Mouse (Mus musculus) liver, embryonic 15.5 days (tissue): ENCODE data around the gene Zmiz1. TPM values are rescaled to one million over a fixed set of nuclear protein-coding genes. Genes with fewer than 3 reads are reported as not detected.
A peak's percentile ranks its signal among the peaks of the same experiment; 100 is the strongest.

Experiments
- ATAC-seq: fragments of 200-750 bp; cut with Nextera tagmentation; 2 replicates; pipeline ENCODE4 v1.8.0; 2017; ENCODE audit warnings: moderate number of reproducible peaks, mild to moderate bottlenecking, moderate library complexity; ENCODE audit not compliant: insufficient read depth
- H3K27ac ChIP-seq: fragments of 300-500 bp; sonication (generic); replicated peaks from 2 replicates; pipeline ENCODE4 v1.5.1; 2015; ENCODE audit warnings: mild to moderate bottlenecking, inconsistent platforms
- H3K27me3 ChIP-seq: fragments of 300-500 bp; sonication (generic); 2 replicates; pipeline ENCODE4 v1.6.1; 2015; ENCODE audit warnings: mild to moderate bottlenecking, inconsistent platforms
- H3K36me3 ChIP-seq: fragments of 300-500 bp; sonication (generic); replicated peaks from 2 replicates; pipeline ENCODE4 v1.6.1; 2015; ENCODE audit warnings: moderate library complexity, mild to moderate bottlenecking, inconsistent platforms
- H3K4me1 ChIP-seq: fragments of 300-500 bp; sonication (generic); replicated peaks from 2 replicates; pipeline ENCODE4 v1.6.1; 2015; ENCODE audit warnings: inconsistent platforms
- H3K4me2 ChIP-seq: fragments of 300-500 bp; sonication (generic); 2 replicates; pipeline ENCODE4 v1.6.1; 2015; ENCODE audit warnings: moderate library complexity, mild to moderate bottlenecking, inconsistent platforms
- H3K4me3 ChIP-seq: fragments of 300-500 bp; sonication (generic); replicated peaks from 2 replicates; pipeline ENCODE4 v1.5.1; 2015; ENCODE audit warnings: mild to moderate bottlenecking, inconsistent platforms
- H3K9ac ChIP-seq: fragments of 300-500 bp; sonication (generic); 2 replicates; pipeline ENCODE4 v1.6.1; 2015; ENCODE audit warnings: moderate library complexity, mild to moderate bottlenecking, inconsistent platforms
- H3K9me3 ChIP-seq: fragments of 300-500 bp; sonication (generic); replicated peaks from 2 replicates; pipeline ENCODE4 v1.6.1; 2016; ENCODE audit warnings: inconsistent platforms
- WGBS: fragments of 180-500 bp; shearing (Covaris S2); methylation state at CpG from one replicate; pipeline ENCODE4 v1.1.7; 2015; ENCODE audit warnings: mixed read lengths; ENCODE audit not compliant: insufficient replicate concordance; 5-methylcytosine and 5-hydroxymethylcytosine counted together
- polyA plus RNA-seq: library from polyadenylated mRNA; unstranded; fragments of >200 nt; fragmentation: Nextera tagmentation; extraction: Ambion mirVana; gene quantifications from 2 replicates; pipeline ENCODE4 v1.2.1, GENCODE M21; 2015

Gene Zmiz1
- polyA plus RNA-seq, 1 experiment from 2014 or later, result 4.3 TPM

GRCm38 (mm10) chr14:25527321-25527720, 68.3 kb downstream of the Zmiz1 start:
- Histone ChIP-seq H3K4me2 (no peak overlapping the region), H3K27ac (peak overlapping the region; percentile 61), H3K36me3 (no peaks in the 10 kb centered on the region), H3K9me3 (no peaks in the 10 kb centered on the region), H3K27me3 (no peaks in the 10 kb centered on the region), H3K9ac (no peak overlapping the region), H3K4me1 (peaks cover 93% of the 10 kb centered on the region), H3K4me3 (no peak overlapping the region)
- 62% methylated on average over 2 of the region's 2 CpGs for WGBS
- ATAC-seq, result no peak

- Histone ChIP-seq H3K9me3 (no peaks in the 10 kb centered on the region), H3K27me3 (no peaks in the 10 kb centered on the region), H3K4me3 (no peak overlapping the region), H3K9ac (no peak overlapping the region), H3K27ac (peak overlapping the region; percentile 19; the same call in 1 of the 2 replicates), H3K36me3 (no peaks in the 10 kb centered on the region), H3K4me2 (no peak overlapping the region), H3K4me1 (peaks cover 93% of the 10 kb centered on the region)
- ATAC-seq, result no peak
- WGBS, result 57% methylated on average over 4 of the region's 4 CpGs
Observed at GRCm38 (mm10) chr14:25530342-25530741, 71.4 kb downstream of the Zmiz1 start.

- Histone ChIP-seq H3K9ac (no peak overlapping the region), H3K36me3 (no peaks in the 10 kb centered on the region), H3K27ac (no peak overlapping the region), H3K27me3 (no peaks in the 10 kb centered on the region), H3K4me3 (no peak overlapping the region), H3K9me3 (no peaks in the 10 kb centered on the region), H3K4me2 (no peak overlapping the region), H3K4me1 (peaks cover 93% of the 10 kb centered on the region)
- no peak for ATAC-seq
- 67% methylated on average over 5 of the region's 5 CpGs for WGBS
Observed at GRCm38 (mm10) chr14:25530815-25531214, 71.8 kb downstream of the Zmiz1 start.

- H3K27me3 ChIP-seq, result no peaks in the 10 kb centered on the region
- peaks cover 93% of the 10 kb centered on the region for H3K4me1 ChIP-seq
- H3K27ac ChIP-seq, result peak overlapping the region; percentile 71
- H3K36me3 ChIP-seq, result 0 out of 2 replicates have a peak, but pooled peaks cover 9% of the 10 kb centered on the region
- no peak overlapping the region; the same call in 1 of the 2 replicates for H3K9ac ChIP-seq
- 56% methylated on average over 3 of the region's 3 CpGs for WGBS
- peak; percentile 19 for ATAC-seq
- H3K4me3 ChIP-seq, result no peak overlapping the region
- H3K4me2 ChIP-seq, result no peak overlapping the region
- no peaks in the 10 kb centered on the region for H3K9me3 ChIP-seq
Observed at GRCm38 (mm10) chr14:25533010-25533409, 74.0 kb downstream of the Zmiz1 start.

GRCm38 (mm10) chr14:25533631-25534395, 74.8 kb downstream of the Zmiz1 start:
- 0 out of 2 replicates have a peak, but pooled peaks cover 9% of the 10 kb centered on the region for H3K36me3 ChIP-seq
- peak overlapping the region; percentile 25; the same call in 1 of the 2 replicates for H3K9ac ChIP-seq
- H3K4me1 ChIP-seq, result peaks cover 90% of the 10 kb centered on the region
- H3K27ac ChIP-seq, result peak overlapping the region; percentile 71
- H3K27me3 ChIP-seq, result no peaks in the 10 kb centered on the region
- H3K4me2 ChIP-seq, result peak overlapping the region; percentile 43
- WGBS, result 30% methylated on average over 9 of the region's 9 CpGs
- no peak for ATAC-seq
- no peak overlapping the region for H3K4me3 ChIP-seq
- H3K9me3 ChIP-seq, result no peaks in the 10 kb centered on the region

GRCm38 (mm10) chr14:25534396-25534769, 75.4 kb downstream of the Zmiz1 start:
- H3K9ac ChIP-seq, result peak overlapping the region; percentile 25; the same call in 1 of the 2 replicates
- H3K4me3 ChIP-seq, result no peak overlapping the region
- ATAC-seq, result peak; percentile 43
- peak overlapping the region; percentile 43 for H3K4me2 ChIP-seq
- 0 out of 2 replicates have a peak, but pooled peaks cover 9% of the 10 kb centered on the region for H3K36me3 ChIP-seq
- H3K27ac ChIP-seq, result peak overlapping the region; percentile 71
- peaks cover 86% of the 10 kb centered on the region for H3K4me1 ChIP-seq
- H3K27me3 ChIP-seq, result no peaks in the 10 kb centered on the region
- no peaks in the 10 kb centered on the region for H3K9me3 ChIP-seq

- Histone ChIP-seq H3K27ac (peak overlapping the region; percentile 71), H3K4me1 (peaks cover 88% of the 10 kb centered on the region), H3K36me3 (0 out of 2 replicates have a peak, but pooled peaks cover 9% of the 10 kb centered on the region), H3K27me3 (no peaks in the 10 kb centered on the region), H3K9me3 (no peaks in the 10 kb centered on the region), H3K4me2 (peak overlapping the region; percentile 43), H3K9ac (peak overlapping the region; percentile 25; the same call in 1 of the 2 replicates), H3K4me3 (no peak overlapping the region)
- peak; percentile 36 for ATAC-seq
- 28% methylated on average over 11 of the region's 11 CpGs for WGBS
Observed at GRCm38 (mm10) chr14:25534918-25535582, 76.1 kb downstream of the Zmiz1 start.

GRCm38 (mm10) chr14:25535583-25535943, 76.6 kb downstream of the Zmiz1 start:
- WGBS, result 84% methylated on average over 4 of the region's 4 CpGs
- H3K4me3 ChIP-seq, result no peak overlapping the region
- no peaks in the 10 kb centered on the region for H3K9me3 ChIP-seq
- 0 out of 2 replicates have a peak, but pooled peaks cover 9% of the 10 kb centered on the region for H3K36me3 ChIP-seq
- H3K9ac ChIP-seq, result no peak overlapping the region
- H3K27ac ChIP-seq, result peak overlapping the region; percentile 71
- no peaks in the 10 kb centered on the region for H3K27me3 ChIP-seq
- no peak overlapping the region for H3K4me2 ChIP-seq
- peaks cover 87% of the 10 kb centered on the region for H3K4me1 ChIP-seq
- no peak for ATAC-seq

GRCm38 (mm10) chr14:25536476-25536875, 77.5 kb downstream of the Zmiz1 start:
- H3K4me3 ChIP-seq, result no peak overlapping the region
- H3K4me2 ChIP-seq, result peak overlapping the region; percentile 40
- peak; percentile 68 for ATAC-seq
- peaks cover 84% of the 10 kb centered on the region for H3K4me1 ChIP-seq
- no peaks in the 10 kb centered on the region for H3K27me3 ChIP-seq
- H3K9ac ChIP-seq, result no peak overlapping the region
- H3K27ac ChIP-seq, result peak overlapping the region; percentile 71
- 0 out of 2 replicates have a peak, but pooled peaks cover 9% of the 10 kb centered on the region for H3K36me3 ChIP-seq
- 45% methylated on average over 8 of the region's 8 CpGs for WGBS
- H3K9me3 ChIP-seq, result no peaks in the 10 kb centered on the region

GRCm38 (mm10) chr14:25537351-25537750, 78.4 kb downstream of the Zmiz1 start:
- Histone ChIP-seq H3K4me1 (peaks cover 75% of the 10 kb centered on the region), H3K27ac (no peak overlapping the region)
- no peak for ATAC-seq

GRCm38 (mm10) chr14:25538522-25538921, 79.5 kb downstream of the Zmiz1 start:
- no peak overlapping the region; the same call in 1 of the 2 replicates for H3K27ac ChIP-seq
- H3K27me3 ChIP-seq, result no peaks in the 10 kb centered on the region
- ATAC-seq, result no peak
- 71% methylated on average over 2 of the region's 2 CpGs for WGBS
- H3K36me3 ChIP-seq, result 0 out of 2 replicates have a peak, but pooled peaks cover 9% of the 10 kb centered on the region
- no peaks in the 10 kb centered on the region for H3K9me3 ChIP-seq
- no peak overlapping the region for H3K4me2 ChIP-seq
- peaks cover 64% of the 10 kb centered on the region for H3K4me1 ChIP-seq
- no peak overlapping the region for H3K9ac ChIP-seq
- no peak overlapping the region for H3K4me3 ChIP-seq

More at GRCm38 (mm10) chr14:25537351-25537750, 78.4 kb downstream of the Zmiz1 start:
- Histone ChIP-seq H3K4me3 (no peak overlapping the region), H3K36me3 (0 out of 2 replicates have a peak, but pooled peaks cover 9% of the 10 kb centered on the region), H3K27me3 (no peaks in the 10 kb centered on the region), H3K9ac (no peak overlapping the region), H3K4me2 (peak overlapping the region; percentile 40; the same call in 1 of the 2 replicates), H3K9me3 (no peaks in the 10 kb centered on the region)
- 68% methylated on average over 1 of the region's 1 CpGs for WGBS
